Mouse (Mus musculus): ENCODE results near the gene Lpin2. TPM values are rescaled to one million over a fixed set of nuclear protein-coding genes. Genes with fewer than 3 reads are reported as not detected.

Lpin2 gene
- polyA plus RNA-seq, 1 experiment from 2014 or later, result 39.0 TPM

DNA sequence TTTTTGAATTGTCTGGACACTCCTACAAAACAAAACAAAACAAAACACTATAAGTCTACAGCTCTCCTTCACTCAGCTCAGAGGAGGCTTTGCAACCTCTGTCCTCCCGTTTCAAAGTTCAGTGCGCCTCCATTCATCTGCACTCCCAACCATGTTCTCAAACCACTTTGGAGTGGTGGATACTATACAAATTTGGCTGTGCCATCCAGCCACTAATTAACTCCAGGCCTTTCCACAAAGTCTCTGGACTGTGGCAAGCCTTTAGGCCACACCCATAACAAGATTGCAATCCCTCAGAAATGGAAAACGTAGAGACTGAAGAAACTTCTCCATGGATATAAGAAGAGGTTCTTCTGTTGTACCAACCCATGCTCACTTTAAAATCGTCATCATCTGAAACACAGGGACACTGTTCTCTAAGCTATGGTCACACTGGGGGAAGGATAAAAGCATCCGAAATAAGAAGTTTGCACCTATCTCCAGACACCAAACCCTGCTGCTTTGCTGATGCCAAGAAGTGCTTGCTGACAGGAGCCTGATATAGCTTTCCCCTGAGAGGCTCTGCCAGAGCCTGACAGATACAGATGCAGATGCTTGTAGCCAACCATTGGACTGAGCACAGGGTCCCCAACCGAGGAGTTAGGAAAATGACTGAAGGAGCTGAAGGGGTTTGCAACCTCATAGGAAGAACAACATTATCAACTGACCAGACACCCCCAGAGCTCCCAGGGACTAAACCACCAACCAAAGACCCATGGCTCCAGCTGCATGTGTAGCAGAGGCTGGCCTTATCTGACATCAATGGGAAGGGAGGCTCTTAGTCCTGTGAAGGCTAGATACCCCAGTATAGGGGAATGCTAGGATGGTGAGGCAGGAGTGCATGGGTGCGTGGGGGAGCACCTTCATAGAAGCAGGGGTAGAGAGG lies 108.4 kb downstream of the Lpin2 start:
- in situ Hi-C loops (cut with MboI; ENCODE audit: low pct_unique_long_range_greater_than_20kb), result no loop called here
- ChIA-PET POLR2A (no interaction called here), CTCF (no interaction called here)
- DNase-seq (ENCODE audit: low read depth, low spot score), result no peak
- no peak for TF ChIP-seq CTCF (IDR thresholded peaks at IDR 0.05)
- no peaks in the 10 kb centered on the region for H3K27me3 ChIP-seq
- ATAC-seq, result no peak

DNA sequence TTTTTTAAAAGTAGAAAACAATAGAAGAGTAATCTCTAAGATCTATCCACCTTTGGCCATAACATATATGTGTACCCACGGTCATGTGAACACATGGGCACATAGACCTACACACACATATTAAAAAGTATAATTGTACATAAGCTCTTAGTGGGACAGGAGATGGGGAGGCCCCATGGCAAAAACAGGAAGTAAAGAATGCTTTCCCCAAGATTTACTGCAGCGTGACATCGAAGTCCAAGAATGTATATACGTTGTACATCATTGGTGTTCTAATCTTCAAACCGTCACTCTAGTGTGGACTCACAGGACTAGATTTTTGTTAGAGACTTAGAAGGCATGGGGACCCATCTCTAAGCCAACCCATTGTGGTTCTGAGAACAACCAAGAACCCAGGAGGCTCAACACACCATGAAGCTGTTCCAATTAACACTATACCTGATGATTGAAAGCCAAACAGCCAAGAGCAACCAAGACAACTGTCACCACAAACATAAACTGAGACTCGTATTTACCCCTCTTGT lies 109.6 kb downstream of the Lpin2 start:
- in situ Hi-C loops (cut with MboI; ENCODE audit: low pct_unique_long_range_greater_than_20kb), result no loop called here
- DNase-seq (ENCODE audit: low read depth, low spot score), result no peak
- H3K27me3 ChIP-seq, result no peaks in the 10 kb centered on the region
- ChIA-PET CTCF (interaction anchor here (1.4 kb wide), 1 partner anchor 10 kb away, joined by 4 read pairs; no protein-coding TSS in a partner anchor), POLR2A (no interaction called here)
- no peak for TF ChIP-seq CTCF (IDR thresholded peaks at IDR 0.05)
- no peak for ATAC-seq

DNA sequence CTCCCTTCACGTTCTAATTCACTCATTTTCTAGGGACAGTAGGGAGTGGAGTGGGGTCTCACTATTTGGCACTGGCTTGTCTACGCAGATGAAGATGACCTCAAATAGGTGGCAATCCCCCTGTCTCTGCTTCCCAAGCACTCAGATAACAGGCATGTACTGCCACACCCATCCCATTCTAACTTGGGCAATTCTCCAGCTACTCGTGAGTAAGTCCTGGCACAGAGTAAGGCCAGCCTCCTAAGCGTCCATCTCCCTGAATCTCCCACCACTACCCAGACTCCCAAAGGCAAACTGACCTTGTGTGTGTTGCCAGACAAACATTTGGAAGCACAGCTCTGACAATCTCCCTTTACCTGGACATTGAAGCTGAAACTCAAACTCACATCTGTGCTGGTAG lies 110.5 kb downstream of the Lpin2 start:
- CTCF ChIA-PET, result interaction anchor here (1.4 kb wide), 1 partner anchor 9 kb away, joined by 4 read pairs; no protein-coding TSS in a partner anchor
- ATAC-seq (no peak), DNase-seq (ENCODE audit: low read depth, low spot score) (no peak)
- no peaks in the 10 kb centered on the region for H3K27me3 ChIP-seq
- in situ Hi-C loops (cut with MboI; ENCODE audit: low pct_unique_long_range_greater_than_20kb), result no loop called here
- TF ChIP-seq CTCF (IDR thresholded peaks at IDR 0.05), result no peak
- POLR2A ChIA-PET, result no interaction called here

DNA sequence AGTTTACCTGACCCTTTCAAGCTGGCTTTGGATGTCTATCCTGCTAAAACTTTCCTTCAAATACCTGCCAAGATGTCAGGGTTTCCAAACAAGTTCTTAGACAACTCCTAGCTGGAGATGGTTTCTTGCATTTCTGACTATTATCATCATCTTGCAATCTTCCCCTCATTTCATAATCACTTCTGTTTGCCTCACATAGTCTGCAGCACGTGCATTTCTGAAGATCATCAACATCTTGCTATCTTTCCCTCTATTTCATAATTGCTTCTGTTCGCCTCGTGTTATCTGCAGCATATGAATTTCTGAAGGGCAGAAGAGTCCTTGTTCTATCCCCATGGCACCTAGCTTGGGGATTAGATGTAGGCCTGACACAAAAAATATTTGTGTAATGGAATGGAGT lies 112.2 kb downstream of the Lpin2 start:
- DNase-seq (ENCODE audit: low read depth, low spot score) (no peak), ATAC-seq (no peak)
- in situ Hi-C loops (cut with MboI; ENCODE audit: low pct_unique_long_range_greater_than_20kb), result no loop called here
- TF ChIP-seq CTCF (IDR thresholded peaks at IDR 0.05), result no peak
- no peaks in the 10 kb centered on the region for H3K27me3 ChIP-seq
- ChIA-PET POLR2A (no interaction called here), CTCF (interaction anchor here (1.4 kb wide), 1 partner anchor 9 kb away, joined by 3 read pairs; no protein-coding TSS in a partner anchor)

Other genes starting within 250 kb of the Lpin2 start
- 2.8 TPM for gene Myom1, start 179.9 kb upstream of the Lpin2 start, polyA plus RNA-seq (2021)
- gene Myl12a, start 179.7 kb upstream of the Lpin2 start, polyA plus RNA-seq (2021), result 867 TPM
- gene Emilin2, start 129.4 kb downstream of the Lpin2 start, polyA plus RNA-seq (2021), result 0.59 TPM